Mouse (Mus musculus) embryonic facial prominence, embryonic 15.5 days (tissue): ENCODE results near the gene Crat. TPM values are rescaled to one million over a fixed set of nuclear protein-coding genes. Genes with fewer than 3 reads are reported as not detected.

ENCODE experiments used
- ATAC-seq: fragments of 200-750 bp; cut with Nextera tagmentation; 2 replicates; pipeline ENCODE4 v1.8.0; 2017; ENCODE audit warnings: low read depth, moderate TSS enrichment; ENCODE audit not compliant: insufficient number of reproducible peaks, low FRiP score, low TSS enrichment
- H3K27ac ChIP-seq: fragments of 300-500 bp; sonication (generic); replicated peaks from 2 replicates; pipeline ENCODE4 v1.5.1; 2015; ENCODE audit warnings: mild to moderate bottlenecking, inconsistent platforms
- H3K27me3 ChIP-seq: fragments of 300-500 bp; sonication (generic); 2 replicates; pipeline ENCODE4 v1.6.1; 2015; ENCODE audit warnings: inconsistent platforms
- H3K36me3 ChIP-seq: fragments of 300-500 bp; sonication (generic); 2 replicates; pipeline ENCODE4 v1.6.1; 2015; ENCODE audit warnings: mild to moderate bottlenecking, inconsistent platforms
- H3K4me1 ChIP-seq: fragments of 300-500 bp; sonication (generic); 2 replicates; pipeline ENCODE4 v1.6.1; 2015; ENCODE audit warnings: inconsistent platforms
- H3K4me2 ChIP-seq: fragments of 300-500 bp; sonication (generic); replicated peaks from 2 replicates; pipeline ENCODE4 v1.6.1; 2015; ENCODE audit warnings: mild to moderate bottlenecking, inconsistent platforms
- H3K4me3 ChIP-seq: fragments of 300-500 bp; sonication (generic); replicated peaks from 2 replicates; pipeline ENCODE4 v1.5.1; 2015; ENCODE audit warnings: mild to moderate bottlenecking, inconsistent platforms
- H3K9ac ChIP-seq: fragments of 300-500 bp; sonication (generic); 2 replicates; pipeline ENCODE4 v1.6.1; 2015; ENCODE audit warnings: inconsistent platforms
- H3K9me3 ChIP-seq: fragments of 300-500 bp; sonication (generic); replicated peaks from 2 replicates; pipeline ENCODE4 v1.6.1; 2016; ENCODE audit warnings: inconsistent platforms
- WGBS: fragments of 180-500 bp; shearing (Covaris S2); methylation state at CpG from one replicate; pipeline ENCODE4 v1.1.7; 2015; 5-methylcytosine and 5-hydroxymethylcytosine counted together
- polyA plus RNA-seq: library from polyadenylated mRNA; unstranded; fragments of >200 nt; fragmentation: Nextera tagmentation; extraction: Ambion mirVana; gene quantifications from 2 replicates; pipeline ENCODE4 v1.2.1, GENCODE M21; 2015

The Crat gene
- polyA plus RNA-seq, 1 experiment from 2014 or later: 29.4 TPM

GRCm38 (mm10) chr2:30450530-30450929, 34.9 kb upstream of the Crat start:
- no peak for ATAC-seq
- H3K36me3 ChIP-seq: peaks cover 38% of the 10 kb centered on the region

GRCm38 (mm10) chr2:30448371-30448770, 32.8 kb upstream of the Crat start:
- H3K4me1 ChIP-seq: peaks cover 27% of the 10 kb centered on the region
- H3K36me3 ChIP-seq: peaks cover 44% of the 10 kb centered on the region
- H3K27ac ChIP-seq: no peak overlapping the region
- no peaks in the 10 kb centered on the region for H3K27me3 ChIP-seq
- H3K4me2 ChIP-seq: no peak overlapping the region
- ATAC-seq: no peak
- peaks cover 7% of the 10 kb centered on the region; the same call in 1 of the 2 replicates for H3K9me3 ChIP-seq
- WGBS: 78% methylated on average over 7 of the region's 7 CpGs
- H3K9ac ChIP-seq: no peak overlapping the region
- H3K4me3 ChIP-seq: no peak overlapping the region

More at GRCm38 (mm10) chr2:30450530-30450929, 34.9 kb upstream of the Crat start:
- Histone ChIP-seq H3K27me3 (no peaks in the 10 kb centered on the region), H3K27ac (no peak overlapping the region), H3K4me3 (no peak overlapping the region), H3K9me3 (peaks cover 7% of the 10 kb centered on the region; the same call in 1 of the 2 replicates), H3K4me2 (no peak overlapping the region), H3K4me1 (peaks cover 6% of the 10 kb centered on the region), H3K9ac (no peak overlapping the region)
- WGBS: 64% methylated on average over 1 of the region's 1 CpGs

- H3K36me3 ChIP-seq: peaks cover 44% of the 10 kb centered on the region
- peaks cover 39% of the 10 kb centered on the region for H3K4me1 ChIP-seq
- ATAC-seq: no peak
- WGBS: 74% methylated on average over 10 of the region's 10 CpGs
- H3K4me2 ChIP-seq: no peak overlapping the region
- H3K4me3 ChIP-seq: no peak overlapping the region
- H3K27ac ChIP-seq: peak overlapping the region; percentile 31
- no peak overlapping the region for H3K9ac ChIP-seq
- no peaks in the 10 kb centered on the region for H3K27me3 ChIP-seq
- peaks cover 7% of the 10 kb centered on the region; the same call in 1 of the 2 replicates for H3K9me3 ChIP-seq
Observed at GRCm38 (mm10) chr2:30446891-30447826, 31.5 kb upstream of the Crat start.

GRCm38 (mm10) chr2:30445312-30445711, 29.7 kb upstream of the Crat start:
- no peak for ATAC-seq
- Histone ChIP-seq H3K27ac (peak overlapping the region; percentile 73), H3K27me3 (no peaks in the 10 kb centered on the region), H3K36me3 (peaks cover 37% of the 10 kb centered on the region), H3K9ac (peak overlapping the region; percentile 23; the same call in 1 of the 2 replicates), H3K4me2 (no peak overlapping the region), H3K4me1 (peaks cover 58% of the 10 kb centered on the region), H3K9me3 (peaks cover 5% of the 10 kb centered on the region; the same call in 1 of the 2 replicates), H3K4me3 (no peak overlapping the region; the same call in 1 of the 2 replicates)
- 30% methylated on average over 2 of the region's 2 CpGs for WGBS

GRCm38 (mm10) chr2:30444450-30444849, 28.8 kb upstream of the Crat start:
- Histone ChIP-seq H3K9me3 (no peaks in the 10 kb centered on the region), H3K36me3 (peaks cover 36% of the 10 kb centered on the region), H3K4me3 (no peak overlapping the region), H3K27me3 (no peaks in the 10 kb centered on the region), H3K9ac (no peak overlapping the region), H3K4me2 (no peak overlapping the region), H3K27ac (peak overlapping the region; percentile 73), H3K4me1 (peaks cover 66% of the 10 kb centered on the region)
- ATAC-seq: no peak

- peaks cover 36% of the 10 kb centered on the region for H3K36me3 ChIP-seq
- no peak overlapping the region for H3K9ac ChIP-seq
- no peak overlapping the region for H3K4me2 ChIP-seq
- no peak for ATAC-seq
- H3K4me3 ChIP-seq: no peak overlapping the region
- peak overlapping the region; percentile 73 for H3K27ac ChIP-seq
- H3K9me3 ChIP-seq: no peaks in the 10 kb centered on the region
- no peaks in the 10 kb centered on the region for H3K27me3 ChIP-seq
- 63% methylated on average over 5 of the region's 5 CpGs for WGBS
- peaks cover 68% of the 10 kb centered on the region for H3K4me1 ChIP-seq
Observed at GRCm38 (mm10) chr2:30444006-30444405, 28.4 kb upstream of the Crat start.

- H3K4me1 ChIP-seq: peaks cover 68% of the 10 kb centered on the region
- no peaks in the 10 kb centered on the region for H3K9me3 ChIP-seq
- WGBS: 48% methylated on average over 4 of the region's 4 CpGs
- H3K36me3 ChIP-seq: peaks cover 39% of the 10 kb centered on the region
- no peaks in the 10 kb centered on the region for H3K27me3 ChIP-seq
- H3K4me3 ChIP-seq: no peak overlapping the region
- H3K9ac ChIP-seq: no peak overlapping the region
- H3K4me2 ChIP-seq: peak overlapping the region; percentile 53; the same call in 1 of the 2 replicates
- H3K27ac ChIP-seq: peak overlapping the region; percentile 100
- ATAC-seq: no peak
Observed at GRCm38 (mm10) chr2:30443281-30443680, 27.7 kb upstream of the Crat start.

- Histone ChIP-seq H3K9ac (0 out of 2 replicates have a peak overlapping the region, but pooled peaks have one; percentile 6), H3K27me3 (no peaks in the 10 kb centered on the region), H3K36me3 (peaks cover 41% of the 10 kb centered on the region), H3K4me3 (peak overlapping the region; percentile 29), H3K4me2 (peak overlapping the region; percentile 53), H3K27ac (peak overlapping the region; percentile 100), H3K9me3 (no peaks in the 10 kb centered on the region), H3K4me1 (peaks cover 68% of the 10 kb centered on the region)
- WGBS: 24% methylated on average over 5 of the region's 5 CpGs
- ATAC-seq: no peak
Observed at GRCm38 (mm10) chr2:30442498-30442890, 26.9 kb upstream of the Crat start.

GRCm38 (mm10) chr2:30441518-30442497, 26.2 kb upstream of the Crat start:
- Histone ChIP-seq H3K4me2 (peak overlapping the region; percentile 53), H3K9ac (peak overlapping the region; percentile 15; the same call in 1 of the 2 replicates), H3K27me3 (no peaks in the 10 kb centered on the region), H3K27ac (peak overlapping the region; percentile 100), H3K36me3 (peaks cover 46% of the 10 kb centered on the region), H3K4me3 (peak overlapping the region; percentile 29), H3K9me3 (no peaks in the 10 kb centered on the region), H3K4me1 (peaks cover 68% of the 10 kb centered on the region)
- 2% methylated on average over 15 of the region's 15 CpGs for WGBS
- peak; percentile 83 for ATAC-seq

GRCm38 (mm10) chr2:30440701-30441517, 25.3 kb upstream of the Crat start:
- Histone ChIP-seq H3K4me1 (peaks cover 65% of the 10 kb centered on the region), H3K4me2 (peak overlapping the region; percentile 53), H3K27me3 (no peaks in the 10 kb centered on the region), H3K9me3 (no peaks in the 10 kb centered on the region), H3K27ac (peak overlapping the region; percentile 100), H3K9ac (peak overlapping the region; percentile 31), H3K36me3 (peaks cover 42% of the 10 kb centered on the region), H3K4me3 (peak overlapping the region; percentile 29; the same call in 1 of the 2 replicates)
- peak; percentile 46 for ATAC-seq
- WGBS: 6% methylated on average over 12 of the region's 12 CpGs
